Mouse (Mus musculus) olfactory bulb, adult 2 months (tissue): ENCODE data around the gene Map4k3.

ENCODE experiments used
- CTCF ChIP-seq: fragments of 200-500 bp; IDR thresholded peaks from 2 replicates; pipeline ENCODE4 v1.5.1; 2012; ENCODE audit warnings: low read depth, mild to moderate bottlenecking, low read length, moderate library complexity; ENCODE audit not compliant: insufficient read depth
- POLR2A ChIP-seq: fragments of 200-500 bp; IDR thresholded peaks from 2 replicates; pipeline ENCODE4 v1.6.1; 2012; ENCODE audit warnings: mild to moderate bottlenecking, low read depth, low read length, moderate library complexity; ENCODE audit not compliant: insufficient read depth

- TF ChIP-seq CTCF (no peak), POLR2A (no peak)
Observed at GRCm38 (mm10) chr17:80543646-80544045, 184.6 kb downstream of the Map4k3 start.
